Mouse (Mus musculus) midbrain, postnatal 0 days (tissue): ENCODE measurements around the gene Gstp1. TPM values are rescaled to one million over a fixed set of nuclear protein-coding genes. Genes with fewer than 3 reads are reported as not detected.
"Not testable (repeated sequence)": the region's sequence is repeated elsewhere in the genome, so short reads cannot be mapped to it uniquely, and the experiment has no call there.

Experiments used
- ATAC-seq: fragments of 200-750 bp; cut with Nextera tagmentation; 2 replicates; pipeline ENCODE4 v1.8.0; 2017; ENCODE audit warnings: moderate number of reproducible peaks, mild to moderate bottlenecking, moderate TSS enrichment, moderate library complexity; ENCODE audit not compliant: low FRiP score
- DNase-seq: peaks from one replicate; pipeline ENCODE4 v3.0.0-alpha.2; 2015; ENCODE audit warnings: low spot score
- H3K27ac ChIP-seq: fragments of 300-500 bp; sonication (generic); 2 replicates; pipeline ENCODE4 v1.5.1; 2014; ENCODE audit warnings: low read depth, mild to moderate bottlenecking, low read length, mixed read lengths
- H3K27me3 ChIP-seq: fragments of 300-500 bp; sonication (generic); 2 replicates; pipeline ENCODE4 v1.6.1; 2014; ENCODE audit warnings: low read length, control low read depth, mixed read lengths; ENCODE audit not compliant: insufficient read depth
- H3K36me3 ChIP-seq: fragments of 300-500 bp; sonication (generic); 2 replicates; pipeline ENCODE4 v1.6.1; 2014; ENCODE audit warnings: low read length, control low read depth, mixed read lengths; ENCODE audit not compliant: insufficient read depth
- H3K4me1 ChIP-seq: fragments of 300-500 bp; sonication (generic); 2 replicates; pipeline ENCODE4 v1.6.1; 2014; ENCODE audit warnings: mild to moderate bottlenecking, control low read depth, antibody characterized with exemption, low read length, mixed read lengths; ENCODE audit not compliant: insufficient read depth
- H3K4me2 ChIP-seq: fragments of 300-500 bp; sonication (generic); 2 replicates; pipeline ENCODE4 v1.6.1; 2014; ENCODE audit warnings: low read depth, mild to moderate bottlenecking, low read length, mixed read lengths; ENCODE audit not compliant: poor library complexity, severe bottlenecking
- H3K4me3 ChIP-seq: fragments of 300-500 bp; sonication (generic); 2 replicates; pipeline ENCODE4 v1.5.1; 2014; ENCODE audit warnings: low read depth, mild to moderate bottlenecking, low read length, moderate library complexity
- H3K9ac ChIP-seq: fragments of 300-500 bp; sonication (generic); replicated peaks from 2 replicates; pipeline ENCODE4 v1.6.1; 2014; ENCODE audit warnings: mild to moderate bottlenecking, low read length, moderate library complexity, mixed read lengths; ENCODE audit not compliant: poor library complexity, severe bottlenecking
- H3K9me3 ChIP-seq: fragments of 300-500 bp; sonication (generic); 2 replicates; pipeline ENCODE4 v1.6.1; 2016; ENCODE audit warnings: low read length, control low read depth
- CTCF ChIP-seq: IDR thresholded peaks from 2 replicates; pipeline ENCODE4 v1.5.1; 2016; ENCODE audit warnings: antibody characterized with exemption, mild to moderate bottlenecking
- WGBS: fragments of 180-500 bp; shearing (Covaris S2); extraction: QIAGEN DNeasy Blood & Tissue Kit; methylation state at CpG from one replicate; pipeline ENCODE4 v1.1.7; 2014; 5-methylcytosine and 5-hydroxymethylcytosine counted together
- polyA plus RNA-seq: library from polyadenylated mRNA; unstranded; fragments of >200 nt; fragmentation: Nextera tagmentation; extraction: Ambion mirVana; gene quantifications from 2 replicates; pipeline ENCODE4 v1.2.1, GENCODE M21; 2015
- total RNA-seq: library from RNA; depleted of rRNA; stranded (reverse); fragments of >200 nt; gene quantifications from 2 replicates; pipeline ENCODE4 v1.2.3, GENCODE M21; 2014

Gene Gstp1
- total and polyA plus RNA-seq, 2 experiments from 2014 or later: 350 to 665 TPM

DNA sequence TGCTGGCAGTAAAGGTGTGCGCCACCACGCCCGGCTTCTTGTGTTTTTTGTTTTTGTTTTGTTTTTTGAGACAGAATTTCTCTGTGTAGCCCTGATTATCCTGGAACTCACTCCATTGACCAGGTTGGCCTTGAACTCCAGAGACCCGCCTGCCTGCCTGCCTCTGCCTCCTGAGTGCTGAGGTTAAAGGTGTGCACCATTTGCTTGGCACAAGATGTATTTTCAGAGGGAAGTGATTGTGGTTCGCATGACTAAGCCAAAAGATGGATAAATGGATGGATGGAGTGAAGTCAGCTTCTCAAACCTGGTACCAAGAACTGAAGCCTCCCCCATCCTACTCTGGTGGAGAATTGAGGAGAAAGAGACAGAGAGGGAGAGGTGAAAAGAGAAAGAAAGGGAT lies 16.8 kb upstream of the Gstp1 start:
- no peak for DNase-seq
- H3K4me1 ChIP-seq: no peaks in the 10 kb centered on the region
- H3K4me3 ChIP-seq: no peak overlapping the region
- WGBS: 88% methylated on average over 5 of the region's 5 CpGs
- TF ChIP-seq CTCF: no peak
- no peak overlapping the region for H3K4me2 ChIP-seq
- no peak overlapping the region for H3K27ac ChIP-seq
- ATAC-seq: no peak
- H3K9ac ChIP-seq: no peak overlapping the region
- H3K9me3 ChIP-seq: no peaks in the 10 kb centered on the region
- H3K36me3 ChIP-seq: no peaks in the 10 kb centered on the region
- H3K27me3 ChIP-seq: no peaks in the 10 kb centered on the region

DNA sequence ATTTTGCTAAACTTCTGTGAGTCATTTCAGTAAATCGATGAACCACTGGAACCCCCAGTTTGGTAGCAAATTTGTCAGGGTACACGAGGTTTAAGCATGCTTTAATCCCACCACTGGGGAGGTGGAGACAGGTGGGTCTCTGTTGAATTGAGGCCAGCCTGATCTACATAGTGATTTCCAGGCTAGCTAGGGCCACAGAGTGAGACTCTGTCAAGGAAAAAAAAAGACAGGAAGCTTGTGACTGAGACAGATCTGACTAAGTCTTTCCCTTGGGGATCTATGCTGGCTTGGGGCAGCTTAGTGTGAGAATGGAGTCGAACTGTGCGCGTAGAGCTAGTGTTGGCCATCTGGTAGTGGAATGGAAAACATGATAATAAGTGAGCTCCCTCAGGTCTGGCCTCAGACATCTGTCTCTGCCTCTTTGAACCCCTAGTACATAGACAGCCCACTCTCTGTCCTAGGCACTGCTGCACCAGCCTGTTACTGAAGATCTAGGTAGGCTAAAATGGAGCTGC lies 14.8 kb upstream of the Gstp1 start:
- no peak for DNase-seq
- H3K9me3 ChIP-seq: no peaks in the 10 kb centered on the region
- 56% methylated on average over 5 of the region's 5 CpGs for WGBS
- no peak overlapping the region for H3K4me2 ChIP-seq
- no peak overlapping the region for H3K9ac ChIP-seq
- no peak for ATAC-seq
- no peaks in the 10 kb centered on the region for H3K27me3 ChIP-seq
- H3K36me3 ChIP-seq: no peaks in the 10 kb centered on the region
- H3K4me3 ChIP-seq: no peak overlapping the region
- no peak for TF ChIP-seq CTCF
- no peak overlapping the region for H3K27ac ChIP-seq
- no peaks in the 10 kb centered on the region for H3K4me1 ChIP-seq

DNA sequence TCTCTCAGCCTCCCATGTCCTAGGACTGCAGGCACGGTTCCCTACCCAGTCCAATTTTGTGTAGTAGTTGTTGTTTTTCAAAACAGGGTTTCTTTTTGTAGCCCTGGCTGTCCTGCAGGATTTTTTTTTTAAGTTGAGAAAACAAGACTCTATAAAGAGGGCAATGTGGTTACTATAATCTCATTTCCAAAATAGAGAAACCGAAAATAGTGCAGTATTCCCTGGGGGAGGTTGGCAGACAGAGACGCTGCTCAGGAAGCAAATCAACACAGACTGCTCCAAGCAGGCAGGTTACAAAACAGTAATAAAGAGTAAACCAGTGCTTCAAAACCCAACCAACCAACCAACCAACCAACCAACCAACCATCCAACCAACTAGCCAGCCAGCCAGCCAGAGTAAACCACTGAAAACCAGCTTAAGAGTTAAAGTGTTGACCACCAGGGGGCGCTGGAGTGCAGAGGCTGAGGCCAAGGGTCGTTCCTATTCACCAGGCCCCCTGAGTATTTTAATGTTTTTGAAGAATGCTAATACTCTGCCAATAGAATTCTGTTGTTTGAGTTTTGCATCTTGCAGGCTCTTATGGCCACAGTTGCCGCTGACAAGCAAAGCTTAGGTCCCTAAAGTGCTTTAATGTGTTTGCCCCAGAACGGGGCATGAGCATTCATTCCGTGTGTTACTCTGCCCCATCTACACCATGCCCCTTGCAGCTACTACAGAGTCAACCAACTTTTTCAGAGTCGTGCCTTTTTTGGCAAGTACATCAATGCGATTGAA lies 14.1 kb upstream of the Gstp1 start:
- ATAC-seq (no peak), DNase-seq (peak; percentile 38)
- Histone ChIP-seq H3K27ac (no peak overlapping the region), H3K4me2 (no peak overlapping the region), H3K4me3 (no peak overlapping the region), H3K27me3 (no peaks in the 10 kb centered on the region), H3K36me3 (no peaks in the 10 kb centered on the region), H3K9me3 (no peaks in the 10 kb centered on the region), H3K9ac (no peak overlapping the region), H3K4me1 (no peaks in the 10 kb centered on the region)
- peak; percentile 76 for TF ChIP-seq CTCF
- WGBS: 53% methylated on average over 10 of the region's 10 CpGs

DNA sequence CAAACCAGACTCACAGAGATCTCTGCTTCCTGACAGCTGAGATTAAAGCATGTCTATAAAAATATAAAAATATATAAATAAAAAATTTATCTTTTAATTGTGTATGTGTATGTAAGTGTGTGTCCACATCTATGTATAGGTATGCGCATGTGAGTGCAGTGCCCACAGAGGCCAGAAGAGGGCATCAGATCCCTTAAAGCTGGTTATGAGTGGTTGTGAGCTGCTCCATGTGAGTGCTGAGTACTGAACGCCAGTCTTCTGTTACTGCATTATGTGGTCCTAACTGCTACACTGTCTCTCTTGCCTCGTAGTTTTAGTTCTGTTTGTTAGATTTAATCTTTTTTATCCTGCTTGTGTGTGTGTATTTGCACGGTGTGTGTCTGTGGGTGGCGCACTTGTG lies 13.2 kb upstream of the Gstp1 start:
- 90% methylated on average over 5 of the region's 5 CpGs for WGBS
- H3K9me3 ChIP-seq: no peaks in the 10 kb centered on the region
- DNase-seq (no peak), ATAC-seq (no peak)
- H3K4me1 ChIP-seq: no peaks in the 10 kb centered on the region
- no peak overlapping the region for H3K9ac ChIP-seq
- H3K36me3 ChIP-seq: no peaks in the 10 kb centered on the region
- no peak overlapping the region for H3K4me2 ChIP-seq
- peak; percentile 16; the same call in 1 of the 2 replicates for TF ChIP-seq CTCF
- no peaks in the 10 kb centered on the region for H3K27me3 ChIP-seq
- H3K27ac ChIP-seq: no peak overlapping the region
- no peak overlapping the region for H3K4me3 ChIP-seq

DNA sequence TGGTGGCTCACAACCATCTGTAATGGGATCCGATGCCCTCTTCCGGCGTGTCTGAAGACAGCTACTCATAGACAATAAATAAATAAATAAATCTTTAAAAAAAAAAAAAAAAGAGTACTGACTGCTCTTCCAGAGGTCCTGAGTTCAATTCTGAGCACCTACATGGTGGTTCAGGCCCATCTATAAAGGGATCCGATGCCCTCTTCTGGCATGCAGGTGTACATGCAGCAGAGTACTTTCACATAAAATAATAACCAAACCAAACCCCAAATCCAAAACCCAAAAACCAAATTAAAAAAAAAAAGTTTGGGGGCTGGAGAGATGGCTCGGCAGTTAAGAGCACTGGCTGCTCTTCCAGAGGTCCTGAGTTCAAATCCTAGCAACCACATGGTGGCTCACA lies 11.3 kb upstream of the Gstp1 start:
- H3K27me3 ChIP-seq, H3K9ac ChIP-seq, H3K4me2 ChIP-seq, H3K36me3 ChIP-seq, H3K27ac ChIP-seq, H3K4me1 ChIP-seq, ATAC-seq, DNase-seq, H3K9me3 ChIP-seq, H3K4me3 ChIP-seq: not testable (repeated sequence)
- WGBS: 91% methylated on average over 5 of the region's 5 CpGs

DNA sequence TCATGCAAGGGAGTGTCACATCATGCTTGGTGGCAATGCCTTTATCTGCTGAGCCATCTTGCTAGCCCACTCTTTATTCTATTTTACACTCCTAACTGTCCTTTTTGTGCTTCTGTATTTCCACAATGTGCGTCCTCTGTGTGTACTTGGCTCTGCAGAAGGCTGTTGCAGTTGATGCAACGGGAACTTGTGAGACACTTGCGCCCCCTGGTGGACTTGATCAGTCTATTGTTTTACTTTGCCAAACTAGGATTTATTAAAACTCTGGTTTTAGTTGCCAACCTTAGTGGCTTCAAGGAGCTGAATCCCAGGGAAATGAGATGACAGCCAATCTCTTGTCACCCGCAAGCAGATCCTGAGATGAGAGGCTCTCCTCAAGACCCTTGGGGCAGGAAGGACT lies 10.1 kb upstream of the Gstp1 start:
- DNase-seq (peak; percentile 85), ATAC-seq (no peak)
- H3K4me2 ChIP-seq: no peak overlapping the region
- no peak overlapping the region for H3K9ac ChIP-seq
- no peaks in the 10 kb centered on the region for H3K4me1 ChIP-seq
- H3K27me3 ChIP-seq: no peaks in the 10 kb centered on the region
- H3K4me3 ChIP-seq: no peak overlapping the region
- H3K36me3 ChIP-seq: no peaks in the 10 kb centered on the region
- TF ChIP-seq CTCF: peak; percentile 83
- no peak overlapping the region for H3K27ac ChIP-seq
- 11% methylated on average over 4 of the region's 4 CpGs for WGBS
- H3K9me3 ChIP-seq: no peaks in the 10 kb centered on the region
